Mouse (Mus musculus) intestine, embryonic 14.5 days (tissue): ENCODE measurements at regions not wholly inside any gene's neighbourhood (a gene's known extent, or its start where the extent isn't known, plus 50 kb on each side); places are given as distances from the start of the nearest gene placed in this dataset.

Experiments used
- ATAC-seq: fragments of 200-750 bp; cut with Nextera tagmentation; replicated peaks from 2 replicates; pipeline ENCODE4 v1.8.0; 2017; ENCODE audit warnings: low read depth, moderate number of reproducible peaks, moderate TSS enrichment, moderate library complexity; ENCODE audit not compliant: low FRiP score, low TSS enrichment
- DNase-seq: peaks from one replicate; pipeline ENCODE4 v3.0.0-alpha.2; 2018; ENCODE audit warnings: low spot score
- H3K27ac ChIP-seq: fragments of 300-500 bp; sonication (generic); 2 replicates; pipeline ENCODE4 v1.5.1; 2014; ENCODE audit warnings: low read depth, mild to moderate bottlenecking, control low read depth
- H3K27me3 ChIP-seq: fragments of 300-500 bp; sonication (generic); replicated peaks from 2 replicates; pipeline ENCODE4 v1.6.1; 2014; ENCODE audit warnings: low read length, control low read depth; ENCODE audit not compliant: control insufficient read depth, insufficient read depth
- H3K36me3 ChIP-seq: fragments of 300-500 bp; sonication (generic); 2 replicates; pipeline ENCODE4 v1.6.1; 2014; ENCODE audit warnings: low read length, control low read depth; ENCODE audit not compliant: control insufficient read depth, insufficient read depth
- H3K4me1 ChIP-seq: fragments of 300-500 bp; sonication (generic); replicated peaks from 2 replicates; pipeline ENCODE4 v1.6.1; 2014; ENCODE audit warnings: low read length, control low read depth, mixed read lengths; ENCODE audit not compliant: control insufficient read depth, insufficient read depth
- H3K4me2 ChIP-seq: fragments of 300-500 bp; sonication (generic); 2 replicates; pipeline ENCODE4 v1.6.1; 2014; ENCODE audit warnings: low read length
- H3K4me3 ChIP-seq: fragments of 300-500 bp; sonication (generic); 2 replicates; pipeline ENCODE4 v1.5.1; 2014; ENCODE audit warnings: low read depth, low read length, control low read depth, mixed read lengths
- H3K9ac ChIP-seq: fragments of 300-500 bp; sonication (generic); 2 replicates; pipeline ENCODE4 v1.6.1; 2014; ENCODE audit warnings: mild to moderate bottlenecking, low read length
- H3K9me3 ChIP-seq: fragments of 300-500 bp; sonication (generic); 2 replicates; pipeline ENCODE4 v1.6.1; 2016; ENCODE audit warnings: low read length, control low read depth; ENCODE audit not compliant: control insufficient read depth
- WGBS: fragments of 180-500 bp; shearing (Covaris S2); extraction: QIAGEN DNeasy Blood & Tissue Kit; methylation state at CpG from one replicate; pipeline ENCODE4 v1.1.7; 2014; 5-methylcytosine and 5-hydroxymethylcytosine counted together

DNA sequence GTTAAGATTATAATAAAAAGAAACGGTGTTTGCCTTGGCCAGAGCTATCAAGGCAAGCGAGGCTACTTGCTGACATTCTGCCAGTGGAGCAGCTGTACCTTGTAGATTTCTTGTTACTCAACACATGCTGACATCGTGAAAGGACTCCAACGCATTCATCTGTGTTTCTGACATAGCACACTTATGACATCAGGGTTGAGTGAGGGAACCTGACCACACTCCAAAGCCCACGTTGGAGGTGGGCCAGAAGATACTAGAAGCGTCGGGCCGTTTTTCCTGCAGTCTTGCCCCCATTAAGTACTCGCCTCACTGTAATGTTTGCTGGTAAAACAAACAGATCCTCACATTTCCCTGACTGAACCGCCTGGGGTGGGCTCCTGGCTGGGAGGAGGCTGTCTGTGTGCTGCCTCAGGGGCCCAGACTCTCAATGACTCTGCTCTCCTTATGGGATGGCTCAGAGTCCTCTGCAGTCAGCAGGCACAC lies 69.0 kb upstream of the Haao start:
- Histone ChIP-seq H3K9me3 (no peaks in the 10 kb centered on the region), H3K4me3 (no peak overlapping the region), H3K36me3 (no peaks in the 10 kb centered on the region), H3K27me3 (no peaks in the 10 kb centered on the region), H3K27ac (peak overlapping the region; percentile 89), H3K4me2 (0 out of 2 replicates have a peak overlapping the region, but pooled peaks have one; percentile 10), H3K9ac (no peak overlapping the region), H3K4me1 (peaks cover 39% of the 10 kb centered on the region)
- peak; percentile 79 for ATAC-seq
- peak; percentile 79 for DNase-seq
- 7% methylated on average over 10 of the region's 10 CpGs for WGBS

DNA sequence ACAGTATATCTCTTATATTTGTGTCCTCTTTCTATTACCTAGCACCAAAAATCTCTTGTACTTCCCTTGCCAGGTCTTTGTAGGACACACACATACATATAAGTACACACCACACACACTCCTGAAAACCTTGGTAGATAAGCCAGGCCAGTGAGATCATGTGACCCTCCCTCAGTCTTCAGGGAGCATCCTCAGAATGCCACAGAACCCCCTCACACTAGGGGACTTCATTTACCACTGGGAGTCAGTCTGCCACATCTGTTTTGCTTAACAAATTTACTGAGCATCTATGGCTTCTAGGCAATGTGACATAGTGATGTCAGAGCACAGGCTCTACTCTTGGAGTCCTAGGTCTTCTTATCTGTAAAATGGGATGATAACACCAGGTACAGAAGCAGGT lies 67.3 kb upstream of the Haao start:
- Histone ChIP-seq H3K4me3 (no peak overlapping the region), H3K27me3 (no peaks in the 10 kb centered on the region), H3K4me1 (peaks cover 34% of the 10 kb centered on the region), H3K9ac (no peak overlapping the region), H3K36me3 (no peaks in the 10 kb centered on the region), H3K4me2 (no peak overlapping the region), H3K27ac (no peak overlapping the region), H3K9me3 (no peaks in the 10 kb centered on the region)
- no peak for ATAC-seq
- DNase-seq = no peak

DNA sequence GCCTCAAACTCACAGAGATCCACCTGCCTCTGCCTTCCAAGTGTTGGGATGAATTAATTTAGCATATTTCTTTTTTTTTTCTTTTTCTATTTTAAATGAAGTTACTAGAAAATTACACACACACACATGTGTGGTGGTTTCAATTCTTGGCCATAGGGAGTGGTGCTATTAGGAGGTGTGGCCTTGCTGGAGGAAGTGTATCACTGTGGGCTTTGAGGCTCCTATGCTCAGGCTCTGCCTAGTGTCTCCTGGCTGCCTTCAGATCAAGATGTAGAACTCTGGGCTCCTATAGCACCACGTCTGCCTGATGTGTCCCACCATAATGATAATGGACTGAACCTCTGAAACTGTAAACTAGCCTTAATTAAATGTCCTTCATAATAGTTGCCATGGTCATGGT lies 66.8 kb upstream of the Haao start:
- Histone ChIP-seq H3K27me3 (no peaks in the 10 kb centered on the region), H3K4me3 (no peak overlapping the region), H3K36me3 (no peaks in the 10 kb centered on the region), H3K9me3 (no peaks in the 10 kb centered on the region), H3K4me2 (no peak overlapping the region), H3K4me1 (peaks cover 34% of the 10 kb centered on the region), H3K27ac (no peak overlapping the region), H3K9ac (no peak overlapping the region)
- ATAC-seq = no peak
- WGBS = 90% methylated on average over 1 of the region's 1 CpGs
- no peak for DNase-seq

GRCm38 (mm10) chr17:83913711-83914415 lies 66.1 kb upstream of the Haao start:
- ATAC-seq = no peak
- no peak overlapping the region for H3K4me2 ChIP-seq
- no peak for DNase-seq
- H3K36me3 ChIP-seq = no peaks in the 10 kb centered on the region
- H3K4me1 ChIP-seq = peaks cover 33% of the 10 kb centered on the region
- H3K27ac ChIP-seq = peak overlapping the region; percentile 66
- no peaks in the 10 kb centered on the region for H3K9me3 ChIP-seq
- H3K9ac ChIP-seq = no peak overlapping the region
- H3K4me3 ChIP-seq = no peak overlapping the region
- 53% methylated on average over 13 of the region's 13 CpGs for WGBS
- no peaks in the 10 kb centered on the region for H3K27me3 ChIP-seq

DNA sequence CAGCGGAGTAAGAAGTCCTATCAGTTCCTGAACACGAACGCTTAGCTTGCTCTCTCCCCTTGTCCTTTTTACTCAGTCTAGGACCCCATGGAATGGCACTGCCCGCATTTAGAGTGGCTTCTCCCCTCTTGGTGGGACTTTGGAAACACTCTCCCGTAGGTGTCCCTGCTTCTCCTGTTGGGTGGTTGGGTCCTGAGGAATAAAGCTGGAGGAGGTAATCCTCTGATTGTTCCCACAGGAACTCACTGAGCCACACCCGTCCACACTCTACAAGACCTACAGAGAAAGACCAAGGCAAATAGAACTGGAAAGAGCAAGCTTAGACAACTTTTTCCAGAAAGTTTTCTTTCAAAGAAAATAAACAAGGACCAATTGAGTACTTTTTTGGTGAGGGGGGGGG lies 64.7 kb upstream of the Haao start:
- H3K9me3 ChIP-seq = peaks cover 3% of the 10 kb centered on the region; the same call in 1 of the 2 replicates
- DNase-seq = no peak

DNA sequence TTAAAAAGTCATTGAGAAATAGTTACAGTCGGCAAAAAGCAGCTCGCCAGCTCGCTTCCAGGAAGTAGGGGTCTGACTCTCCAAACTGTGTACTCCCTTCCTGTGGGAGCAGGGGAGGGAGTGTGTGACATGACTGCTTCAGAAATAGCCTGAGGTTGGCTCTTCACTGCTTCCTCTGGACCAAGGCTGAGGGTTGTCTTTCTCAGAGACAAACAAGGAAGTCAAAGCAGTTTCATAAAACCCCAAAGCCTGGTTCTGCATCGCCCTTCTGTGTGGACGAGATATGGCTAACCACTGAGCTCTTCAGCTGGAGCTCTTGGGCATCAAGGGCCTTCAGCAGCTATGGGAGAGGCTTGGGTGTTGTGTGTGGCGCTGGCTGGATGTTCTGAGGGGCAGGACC lies 61.0 kb upstream of the Haao start:
- no peak overlapping the region for H3K4me3 ChIP-seq
- no peak overlapping the region for H3K27ac ChIP-seq
- H3K4me2 ChIP-seq = no peak overlapping the region
- WGBS = 84% methylated on average over 6 of the region's 6 CpGs
- peaks cover 10% of the 10 kb centered on the region; the same call in 1 of the 2 replicates for H3K4me1 ChIP-seq
- H3K9me3 ChIP-seq = peaks cover 3% of the 10 kb centered on the region; the same call in 1 of the 2 replicates
- ATAC-seq (no peak), DNase-seq (no peak)
- H3K9ac ChIP-seq = no peak overlapping the region
- no peaks in the 10 kb centered on the region for H3K27me3 ChIP-seq
- H3K36me3 ChIP-seq = no peaks in the 10 kb centered on the region

More for the DNA sequence above, 64.7 kb upstream of the Haao start:
- ATAC-seq = no peak
- no peaks in the 10 kb centered on the region for H3K36me3 ChIP-seq
- H3K4me2 ChIP-seq = no peak overlapping the region
- peaks cover 23% of the 10 kb centered on the region for H3K4me1 ChIP-seq
- H3K9ac ChIP-seq = no peak overlapping the region
- no peak overlapping the region for H3K4me3 ChIP-seq
- no peak overlapping the region for H3K27ac ChIP-seq
- 94% methylated on average over 6 of the region's 6 CpGs for WGBS
- no peaks in the 10 kb centered on the region for H3K27me3 ChIP-seq

DNA sequence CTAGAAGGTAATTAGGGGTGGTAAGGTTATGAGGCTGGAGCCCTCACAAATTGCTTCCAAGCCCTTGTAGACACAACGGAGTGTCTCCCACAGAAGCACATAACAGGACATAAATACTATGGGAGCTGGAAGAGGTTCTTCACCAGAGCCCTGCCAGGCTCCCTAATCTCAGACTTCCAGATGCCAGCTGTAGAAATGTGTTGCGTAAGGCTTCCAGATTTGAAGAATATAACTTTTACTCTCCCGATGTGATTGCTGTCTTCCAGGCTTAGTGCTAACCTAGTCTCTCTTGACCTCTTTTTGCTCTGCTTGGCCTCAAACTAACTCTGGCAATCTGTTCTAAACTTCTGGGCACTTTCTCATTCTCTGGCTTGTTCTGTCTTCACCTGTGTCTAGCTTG lies 59.8 kb upstream of the Haao start:
- Histone ChIP-seq H3K9me3 (peaks cover 3% of the 10 kb centered on the region; the same call in 1 of the 2 replicates), H3K27me3 (no peaks in the 10 kb centered on the region), H3K4me3 (no peak overlapping the region), H3K4me1 (peaks cover 5% of the 10 kb centered on the region; the same call in 1 of the 2 replicates), H3K27ac (no peak overlapping the region), H3K9ac (no peak overlapping the region), H3K4me2 (no peak overlapping the region), H3K36me3 (no peaks in the 10 kb centered on the region)
- no peak for DNase-seq
- WGBS = 84% methylated on average over 3 of the region's 3 CpGs
- ATAC-seq = no peak

- peaks cover 3% of the 10 kb centered on the region; the same call in 1 of the 2 replicates for H3K9me3 ChIP-seq
- 84% methylated on average over 12 of the region's 12 CpGs for WGBS
- no peak overlapping the region for H3K4me2 ChIP-seq
- DNase-seq = no peak
- H3K27me3 ChIP-seq = no peaks in the 10 kb centered on the region
- H3K9ac ChIP-seq = no peak overlapping the region
- ATAC-seq = no peak
- H3K27ac ChIP-seq = no peak overlapping the region
- no peak overlapping the region for H3K4me3 ChIP-seq
- H3K4me1 ChIP-seq = peaks cover 5% of the 10 kb centered on the region; the same call in 1 of the 2 replicates
- H3K36me3 ChIP-seq = no peaks in the 10 kb centered on the region
These were observed 59.2 kb upstream of the Haao start for GRCm38 (mm10) chr17:83906751-83907537.
